Mouse (Mus musculus) kidney, postnatal 14 days (tissue): ENCODE results near the gene Lin28a.

Experiments
- DNase-seq: peaks from one replicate; pipeline ENCODE4 v3.0.0; 2022; ENCODE audit warnings: mixed read lengths

The Lin28a gene

GRCm38 (mm10) chr4:134018779-134019145 lies at the start of gene Lin28a:
TSS of gene Lin28a (minus strand) at chr4:134018841.
- DNase-seq, result no peak

DNA sequence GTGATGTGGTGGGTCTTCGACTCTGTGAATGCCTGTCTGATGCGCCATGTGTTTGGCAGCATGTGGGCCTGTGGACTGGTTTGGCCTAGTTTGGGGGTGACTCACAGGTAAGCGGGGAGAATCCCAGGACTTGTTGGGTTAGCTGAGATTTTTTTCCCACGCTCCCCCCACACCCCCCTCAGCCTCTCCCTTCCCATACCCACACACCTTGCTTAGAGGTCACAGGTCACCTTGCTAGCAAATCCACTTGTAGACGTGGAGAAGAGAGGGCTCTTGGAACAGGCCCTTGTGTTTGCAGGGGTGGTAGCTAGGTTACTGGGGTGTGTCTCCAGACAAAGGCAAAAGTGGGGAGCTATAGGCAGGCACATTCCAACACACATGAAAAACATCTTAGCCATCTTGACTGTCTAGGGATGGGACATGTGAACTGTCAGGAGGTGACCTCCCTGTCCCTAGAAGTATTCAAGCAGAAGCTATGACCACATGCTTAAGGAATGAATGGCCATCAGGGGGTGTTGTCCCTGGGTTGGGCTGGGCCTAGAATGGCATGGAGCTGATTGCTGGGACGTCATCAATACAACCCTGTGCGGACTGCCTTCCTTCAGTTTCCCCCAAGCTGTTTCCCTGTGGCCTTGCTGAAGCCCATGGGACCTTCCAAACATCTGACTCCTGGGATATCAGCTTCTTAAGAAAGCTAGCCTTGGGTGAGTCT lies 49.3 kb upstream of the Lin28a start:
- no peak for DNase-seq

GRCm38 (mm10) chr4:134067383-134067782 lies 48.7 kb upstream of the Lin28a start:
- DNase-seq, result peak; percentile 57

- peak; percentile 19 for DNase-seq
These were observed 46.9 kb upstream of the Lin28a start for GRCm38 (mm10) chr4:134065431-134066004.

DNA sequence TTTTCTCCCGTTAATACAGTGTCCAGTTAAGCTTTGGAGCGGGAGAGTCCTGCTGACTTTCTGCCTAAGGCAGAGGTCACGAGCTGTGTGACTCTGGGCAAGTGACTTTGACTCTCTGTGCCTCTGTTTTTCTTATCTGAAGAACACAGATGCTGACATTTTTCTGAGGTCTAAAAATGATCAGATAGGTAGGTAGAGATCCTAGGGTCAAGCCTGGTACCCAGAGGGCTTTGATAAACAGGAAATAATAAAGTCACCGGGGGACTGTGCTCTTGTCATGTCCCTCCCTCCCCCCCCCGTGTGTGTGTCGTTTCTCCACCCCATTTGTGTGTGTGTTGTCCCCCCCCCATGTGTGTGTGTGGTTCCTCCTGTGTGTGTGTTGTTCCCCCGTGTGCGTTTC lies 43.9 kb upstream of the Lin28a start:
- no peak for DNase-seq

- DNase-seq, result no peak
These were observed 43.4 kb upstream of the Lin28a start for GRCm38 (mm10) chr4:134061944-134062446.

GRCm38 (mm10) chr4:134061166-134061830 lies 42.7 kb upstream of the Lin28a start:
- peak; percentile 27 for DNase-seq

- DNase-seq, result no peak
These were observed 41.7 kb upstream of the Lin28a start, which contains the start of gene Crybg2 for GRCm38 (mm10) chr4:134060135-134060865. TSS of gene Crybg2 (plus strand) at chr4:134060815.

- DNase-seq, result no peak
These were observed 40.3 kb upstream of the Lin28a start for GRCm38 (mm10) chr4:134058908-134059307.

DNA sequence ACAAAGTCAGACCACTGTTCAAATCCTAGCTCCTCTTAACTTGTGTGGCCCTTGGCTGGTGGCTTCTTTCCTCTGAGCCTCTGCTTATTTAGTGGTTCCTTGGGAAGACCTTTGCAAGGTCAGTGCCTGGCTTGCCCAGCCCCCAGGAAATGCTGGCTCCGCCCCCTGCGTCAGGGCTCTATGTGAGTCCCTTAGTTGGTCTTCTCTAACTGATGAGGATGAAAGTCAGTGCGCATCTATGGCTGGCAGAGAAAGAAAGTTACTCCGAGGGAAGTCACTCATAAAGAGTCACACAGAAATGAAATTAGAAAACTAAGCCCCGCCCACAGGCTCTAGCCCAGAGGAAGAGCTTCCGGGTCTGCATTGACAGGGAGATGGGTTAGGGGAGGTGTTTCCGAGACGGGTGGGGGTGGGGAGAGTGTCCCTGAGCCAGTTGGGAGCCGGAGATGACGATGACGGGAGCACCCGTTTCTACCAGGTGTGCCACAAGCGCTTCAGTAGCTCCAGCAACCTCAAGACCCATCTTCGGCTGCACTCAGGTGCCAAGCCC lies 39.6 kb upstream of the Lin28a start:
- no peak for DNase-seq

- no peak for DNase-seq
These were observed 34.9 kb upstream of the Lin28a start, which contains the start of gene Zfp683 for GRCm38 (mm10) chr4:134053538-134053937. TSS of gene Zfp683 (plus strand) at chr4:134053838.

- DNase-seq, result peak; percentile 27
These were observed 33.9 kb upstream of the Lin28a start for GRCm38 (mm10) chr4:134052560-134052959.

DNA sequence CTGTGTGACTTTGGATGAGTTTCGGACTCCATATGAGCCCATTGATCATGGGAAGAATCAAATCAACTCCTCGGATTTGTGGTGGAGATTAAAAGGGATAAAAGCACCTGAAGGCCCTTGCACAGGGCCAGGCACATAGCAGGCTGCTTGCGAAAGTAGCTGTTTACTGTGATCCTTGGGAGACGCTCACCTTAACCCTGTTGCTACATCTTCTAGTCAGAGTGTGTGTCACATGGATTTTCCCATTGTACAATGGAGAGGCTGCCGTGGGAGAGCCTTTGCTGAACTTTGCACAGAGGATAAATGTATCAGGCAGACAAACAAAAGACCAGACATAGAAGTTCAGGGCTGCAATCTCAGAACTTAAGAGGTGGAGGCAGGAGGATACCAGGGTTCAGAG lies 33.3 kb upstream of the Lin28a start:
- no peak for DNase-seq

- no peak for DNase-seq
These were observed 29.0 kb upstream of the Lin28a start for GRCm38 (mm10) chr4:134047648-134048047.

GRCm38 (mm10) chr4:134043041-134043440 lies 24.4 kb upstream of the Lin28a start:
- no peak for DNase-seq

DNA sequence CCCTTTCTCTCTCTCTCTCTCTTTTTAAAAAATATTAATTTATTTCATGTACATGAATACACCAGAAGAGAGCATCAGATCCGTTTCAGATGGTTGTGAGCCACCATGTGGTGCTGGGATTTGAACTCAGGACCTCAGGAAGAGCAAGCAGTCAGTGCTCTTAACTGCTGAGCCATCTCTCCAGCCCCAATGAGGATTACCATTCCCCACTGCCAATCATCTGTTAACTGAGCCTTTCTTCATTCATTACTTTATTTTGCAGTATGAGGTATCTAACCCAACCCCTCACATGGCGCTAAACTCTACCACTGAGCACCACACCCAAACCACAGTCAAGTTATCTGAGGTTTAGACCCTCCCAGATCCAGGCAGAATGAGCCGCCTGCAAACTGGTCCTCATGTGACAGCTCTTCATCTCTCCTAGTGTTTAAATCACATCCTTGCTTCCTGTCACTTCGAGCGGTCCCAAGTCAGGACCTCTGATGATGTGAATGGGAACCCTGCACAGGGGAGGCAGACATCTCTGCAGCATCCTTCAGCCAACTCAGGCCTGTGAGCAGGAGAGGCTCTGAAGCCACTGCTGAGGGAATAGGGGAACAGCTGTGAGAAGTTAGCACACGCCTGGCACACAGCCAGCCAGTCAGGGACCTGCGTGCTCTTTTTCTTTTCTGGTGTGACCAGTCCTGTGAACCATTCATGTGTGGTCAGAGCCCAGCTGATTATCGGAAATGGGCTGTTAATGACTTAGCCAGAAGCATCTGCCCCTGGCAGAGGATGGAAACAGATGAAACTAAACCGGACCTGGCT lies 22.9 kb upstream of the Lin28a start:
- DNase-seq, result peak; percentile 24

GRCm38 (mm10) chr4:134035953-134036352 lies 17.3 kb upstream of the Lin28a start:
- DNase-seq, result peak; percentile 79

GRCm38 (mm10) chr4:134025802-134026201 lies 7.2 kb upstream of the Lin28a start:
- DNase-seq, result no peak

DNA sequence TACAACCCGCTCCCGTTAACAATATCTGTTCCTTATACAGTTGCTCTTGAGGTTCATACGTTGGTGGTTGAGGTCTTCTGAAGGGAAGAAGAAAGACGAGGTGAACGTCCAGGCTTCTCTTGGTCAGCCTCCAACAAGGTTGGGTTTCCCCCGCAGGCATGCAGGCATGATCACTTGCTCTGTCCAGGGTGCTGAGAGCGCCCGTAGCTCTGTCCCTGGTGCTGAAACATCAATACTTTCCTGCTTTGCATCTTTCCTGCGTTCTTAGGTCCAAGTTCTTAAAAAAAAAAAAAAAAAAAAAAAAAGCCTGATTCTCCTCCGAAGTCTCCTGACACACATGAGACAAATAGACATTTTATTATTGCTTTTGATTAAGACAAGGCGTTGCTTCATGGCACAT lies 2.0 kb upstream of the Lin28a start:
- DNase-seq, result peak; percentile 86

GRCm38 (mm10) chr4:134019641-134020351 lies 1.2 kb upstream of the Lin28a start:
- DNase-seq, result no peak

DNA sequence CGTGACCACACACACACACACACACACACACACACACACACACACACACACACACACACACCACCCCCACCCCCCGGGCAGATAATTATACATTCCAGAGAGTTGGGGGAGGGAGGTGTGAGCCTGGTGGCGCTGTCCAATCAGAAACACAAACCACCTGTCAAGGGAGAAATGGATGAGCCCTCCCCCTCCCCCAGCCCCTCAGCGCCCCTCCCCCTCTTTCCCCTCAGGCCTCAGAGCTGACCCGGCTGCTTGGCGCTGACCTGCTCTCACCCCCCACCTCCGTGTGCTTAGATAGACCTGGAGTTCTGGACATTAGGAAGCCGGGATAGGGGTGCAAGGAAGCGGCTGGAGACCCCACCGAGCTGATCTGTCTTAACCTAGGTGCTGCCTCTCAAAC lies 569 bp upstream of the Lin28a start:
- no peak for DNase-seq
